Mouse (Mus musculus): Measurements from ENCODE around the gene Syngr3.

- TF ChIP-seq POLR2A (IDR thresholded peaks at IDR 0.05; ENCODE audit: borderline replicate concordance, extremely low read depth, low read depth, low read length) (no peak), CTCF (IDR thresholded peaks at IDR 0.05; ENCODE audit: insufficient read depth, low read length) (no peak)
Measured at GRCm38 (mm10) chr17:24715556-24715955, 25.8 kb upstream of the Syngr3 start.
